In the genomic region with DNA sequence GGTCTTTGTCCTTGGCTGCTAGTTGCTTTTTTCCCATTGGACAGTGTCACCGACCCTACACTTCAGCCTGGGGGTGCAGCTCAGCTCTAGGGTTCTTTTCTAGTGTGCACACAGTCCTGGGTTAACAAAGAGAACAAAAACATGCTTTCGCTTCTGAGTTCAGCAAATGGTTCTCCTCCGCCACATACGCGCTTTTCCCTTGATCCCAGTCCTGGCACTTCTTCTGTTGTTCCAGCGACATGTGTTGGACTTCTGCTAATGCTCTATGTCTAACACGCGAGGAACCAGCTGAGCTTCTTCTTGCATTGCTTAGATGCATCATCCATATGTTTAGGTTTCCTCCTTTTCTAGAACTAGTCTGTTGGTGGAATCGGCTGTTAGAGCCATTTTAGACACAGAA, we compare ENCODE assay signal across 27 mouse cellular contexts. TPM values are rescaled to one million over a fixed set of nuclear protein-coding genes. Genes with fewer than 3 reads are reported as not detected.
DNase-seq lines count a peak whose midpoint lies in the region; ATAC-seq lines count a peak whose summit lies in the region.
"Had no signal": no experiment of that assay in that cellular context is flagged by ENCODE, and none has a peak within 500 bp of the region (broad histone marks: within the 10 kb centered on the region; RNA-seq: fewer than 3 reads in every experiment).

No protein-coding gene starts in this region.

- ATAC-seq in midbrain, embryonic 11.5 days (ENCODE audit: low FRiP score) = no peak
- no peak for ATAC-seq in midbrain, embryonic 16.5 days

- peak; percentile 26 for DNase-seq in kidney, postnatal 10 days
- DNase-seq in kidney, adult 11 months = no peak
- DNase-seq in midbrain, embryonic 11.5 days (ENCODE audit: low spot score, missing footprints) = peak; percentile 75
- DNase-seq in lung, postnatal 36 days = peak; percentile 24
- no peak for DNase-seq in embryo, embryonic 11 days
- no peak for DNase-seq in left cerebral cortex, adult 18-20 months (ENCODE audit: low spot score in 2 of 2)
- DNase-seq: adrenal gland, postnatal 25 days; B cell, adult 2 months; cerebellum, adult 8-10 months; heart, adult 18-20 months; heart, postnatal 36 days; kidney, adult 9 months; liver, embryonic 13.5 days; right cerebral cortex, adult 18-20 months; thymus, adult 18-20 months had no signal

- H3K4me2 ChIP-seq in midbrain, embryonic 11.5 days = no peak overlapping the region
- H3K4me2 ChIP-seq in midbrain, embryonic 16.5 days (ENCODE audit: low read length) = no peak overlapping the region
- H3K4me2 ChIP-seq: embryonic facial prominence, embryonic 13.5 days; hindbrain, embryonic 14.5 days; liver, embryonic 13.5 days; midbrain, embryonic 12.5 days; neural tube, embryonic 13.5 days had no signal

- WGBS in midbrain, embryonic 11.5 days = 85% methylated on average over 9 of the region's 9 CpGs
- 67% methylated on average over 9 of the region's 9 CpGs for WGBS in midbrain, embryonic 16.5 days

- no peaks in the 10 kb centered on the region for H3K27me3 ChIP-seq in midbrain, embryonic 11.5 days (ENCODE audit: control insufficient read depth, insufficient read depth, low read length)
- H3K27me3 ChIP-seq in midbrain, embryonic 16.5 days (ENCODE audit: control insufficient read depth, insufficient read depth, low read depth, low read length) = no peaks in the 10 kb centered on the region
- H3K27me3 ChIP-seq: embryonic facial prominence, embryonic 13.5 days; liver, embryonic 13.5 days; neural tube, embryonic 13.5 days had no signal

- H3K27ac ChIP-seq in midbrain, embryonic 11.5 days (ENCODE audit: low read depth, low read length) = no peak overlapping the region
- H3K27ac ChIP-seq in midbrain, embryonic 16.5 days (ENCODE audit: low read length) = no peak overlapping the region
- H3K27ac ChIP-seq: embryonic facial prominence, embryonic 13.5 days; hindbrain, embryonic 14.5 days; layer of hippocampus, adult 2 months; liver, embryonic 13.5 days; midbrain, embryonic 12.5 days; neural tube, embryonic 13.5 days had no signal

- no peaks in the 10 kb centered on the region for H3K36me3 ChIP-seq in midbrain, embryonic 11.5 days (ENCODE audit: control insufficient read depth, insufficient read depth, low read length)
- no peaks in the 10 kb centered on the region for H3K36me3 ChIP-seq in midbrain, embryonic 16.5 days (ENCODE audit: control insufficient read depth, insufficient read depth, low read length)
- H3K36me3 ChIP-seq: embryonic facial prominence, embryonic 13.5 days; liver, embryonic 13.5 days; midbrain, embryonic 12.5 days; neural tube, embryonic 13.5 days had no signal

- no peaks in the 10 kb centered on the region for H3K4me1 ChIP-seq in midbrain, embryonic 11.5 days (ENCODE audit: control insufficient read depth, insufficient read depth, low read length)
- H3K4me1 ChIP-seq in midbrain, embryonic 16.5 days (ENCODE audit: control insufficient read depth, insufficient read depth, low read length) = no peaks in the 10 kb centered on the region
- H3K4me1 ChIP-seq: embryonic facial prominence, embryonic 13.5 days; midbrain, embryonic 12.5 days had no signal

- no peaks in the 10 kb centered on the region for H3K9me3 ChIP-seq in midbrain, embryonic 11.5 days (ENCODE audit: control insufficient read depth, low read length)
- H3K9me3 ChIP-seq in midbrain, embryonic 16.5 days (replicated peaks; ENCODE audit: control insufficient read depth, low read length, poor library complexity, severe bottlenecking) = no peaks in the 10 kb centered on the region
- H3K9me3 ChIP-seq: embryonic facial prominence, embryonic 13.5 days; liver, embryonic 13.5 days; midbrain, embryonic 12.5 days; neural tube, embryonic 13.5 days had no signal

- H3K4me3 ChIP-seq in midbrain, embryonic 11.5 days (ENCODE audit: low read depth, low read length) = no peak overlapping the region
- no peak overlapping the region for H3K4me3 ChIP-seq in midbrain, embryonic 16.5 days (ENCODE audit: low read depth, low read length)
- H3K4me3 ChIP-seq: embryonic facial prominence, embryonic 13.5 days; layer of hippocampus, adult 2 months; liver, embryonic 13.5 days; midbrain, embryonic 12.5 days; neural tube, embryonic 13.5 days had no signal

- no peak overlapping the region for H3K9ac ChIP-seq in midbrain, embryonic 11.5 days (ENCODE audit: low read length)
- no peak overlapping the region for H3K9ac ChIP-seq in midbrain, embryonic 16.5 days (ENCODE audit: low read depth, low read length)
- H3K9ac ChIP-seq: embryonic facial prominence, embryonic 13.5 days; hindbrain, embryonic 14.5 days; liver, embryonic 13.5 days; midbrain, embryonic 12.5 days; neural tube, embryonic 13.5 days had no signal

RNA-seq across cellular contexts. Expression of gene 1700012B07Rik, which starts 48.9 kb away (rescaled TPM):
- polyA plus RNA-seq in midbrain, embryonic 11.5 days (2014; fragmentation: Nextera tagmentation; extraction: Ambion mirVana) = not detected in 2 replicates
- not detected in 2 replicates for polyA plus RNA-seq in midbrain, embryonic 16.5 days (2015; fragmentation: Nextera tagmentation; extraction: Ambion mirVana)
- not detected for total RNA-seq in left cerebral cortex, adult 18-20 months (2021)
- total RNA-seq: adrenal gland, postnatal 25 days; common myeloid progenitor, adult 5-6 weeks; gastrocnemius, adult 8-10 months; heart, adult 18-20 months; heart, postnatal 36 days; layer of hippocampus, adult 2 months had no signal
- polyA plus RNA-seq: embryonic facial prominence, embryonic 13.5 days; heart, embryonic 14.5 days; hindbrain, embryonic 14.5 days; intestine, embryonic 14.5 days; limb, embryonic 11.5 days; liver, embryonic 13.5 days; midbrain, embryonic 12.5 days; neural tube, embryonic 13.5 days; small intestine, adult 2 months had no signal

Comparison
In these comparisons a context has a peak if more than half of its experiments do, and no peak if none do; other contexts are left out.
1. DNase-seq: peak in kidney, postnatal 10 days (single experiment), midbrain, embryonic 11.5 days (single experiment) and lung, postnatal 36 days (single experiment); none in kidney, adult 11 months (single experiment), embryo, embryonic 11 days (single experiment) and left cerebral cortex, adult 18-20 months (0 of 2).